Mouse (Mus musculus) 3T3-L1 (cell line): ENCODE data around the gene Eef1b2.

Experiments used
- DNase-seq: peaks from one replicate; pipeline ENCODE4 v3.0.0-alpha.2; 2015; ENCODE audit warnings: low read depth, low spot score

The Eef1b2 gene

DNA sequence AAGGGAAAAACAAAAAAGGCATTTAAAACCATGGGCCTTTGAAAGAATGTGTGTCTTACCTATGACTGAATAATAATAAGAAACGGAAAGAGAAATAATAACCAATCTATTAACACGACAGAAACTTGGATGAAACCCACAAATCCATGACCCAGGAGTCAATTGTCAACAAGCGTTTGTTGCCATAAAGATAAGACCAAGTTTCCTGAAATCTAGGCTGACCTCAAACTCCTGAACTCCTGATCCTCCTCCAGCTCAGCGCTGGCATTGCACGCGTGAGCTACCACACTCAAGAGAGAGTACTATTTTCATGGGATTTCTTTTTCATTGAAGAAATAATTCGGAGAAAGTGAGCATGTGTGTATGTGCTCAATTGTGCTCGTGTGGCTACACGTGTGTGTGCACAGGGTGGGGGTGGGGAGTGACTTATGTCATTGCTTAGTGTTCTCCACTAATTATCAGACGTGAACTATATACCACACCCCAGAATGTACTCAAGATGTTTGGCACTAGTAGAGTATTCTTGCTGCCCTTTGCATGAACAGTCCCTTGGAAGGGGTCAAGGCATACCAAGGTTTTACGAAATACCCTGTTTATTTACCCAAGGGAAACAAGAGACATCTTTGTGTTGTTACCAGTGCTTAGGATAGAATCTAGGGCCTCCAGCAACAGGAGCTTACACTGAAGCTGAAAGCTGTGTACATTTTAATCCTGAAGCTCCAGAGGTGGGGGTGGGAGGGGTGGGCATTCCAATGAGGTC, 15.9 kb downstream of the Eef1b2 start:
- DNase-seq = peak; percentile 20

DNA sequence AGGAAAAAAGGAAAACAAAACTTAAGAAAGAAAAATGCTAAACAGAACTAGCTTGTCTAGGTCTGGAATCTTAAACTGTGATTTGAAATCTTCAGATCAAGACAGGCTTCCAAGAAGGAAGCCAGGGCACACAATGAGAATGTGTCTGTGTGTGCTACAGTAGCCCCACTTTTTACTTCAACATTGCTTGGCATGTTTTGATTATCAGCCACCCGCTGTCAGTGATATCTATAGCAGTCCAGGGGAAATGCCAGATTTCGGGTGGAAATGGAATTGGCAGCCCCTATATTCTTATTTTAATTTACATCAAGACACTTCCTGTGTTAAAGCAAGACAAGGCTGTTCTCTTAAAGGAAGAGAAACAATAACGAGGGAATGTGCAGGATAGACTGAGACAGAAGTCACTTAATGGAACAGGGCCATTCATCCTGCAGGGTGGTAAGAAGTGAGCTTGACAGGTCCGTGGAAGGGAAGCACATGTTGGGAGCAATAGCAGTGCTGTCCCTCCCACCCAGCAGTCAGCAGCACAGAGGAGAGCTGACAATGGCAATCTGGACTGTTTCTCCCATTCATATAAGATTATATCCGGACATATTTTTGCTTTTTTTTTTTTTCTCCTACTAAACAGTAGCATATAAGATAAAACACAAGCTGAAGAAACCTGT, 19.4 kb downstream of the Eef1b2 start:
- DNase-seq = no peak

DNA sequence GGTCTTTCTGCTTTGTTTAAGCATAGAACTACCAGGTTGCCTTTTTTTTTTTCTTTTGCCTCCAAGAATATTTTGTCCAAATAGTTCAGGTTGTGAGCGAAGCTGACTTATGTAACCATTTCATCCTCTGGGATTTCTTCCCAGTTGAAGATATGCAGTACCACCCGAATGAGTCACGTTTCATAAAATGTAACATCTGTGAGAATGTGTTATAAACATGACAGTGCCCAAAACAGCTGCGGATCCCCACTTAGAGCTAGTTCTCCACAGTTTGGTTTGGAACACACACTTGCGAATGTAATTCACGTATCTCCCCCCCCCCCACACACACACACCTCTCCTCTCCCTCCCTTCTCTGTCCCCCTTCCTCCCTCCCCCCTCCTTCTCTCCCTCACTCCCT, 22.8 kb downstream of the Eef1b2 start:
- DNase-seq = peak; percentile 74

- no peak for DNase-seq
Measured at GRCm38 (mm10) chr1:63200322-63200721, 23.7 kb downstream of the Eef1b2 start.

- DNase-seq = peak; percentile 19
Measured at GRCm38 (mm10) chr1:63201672-63202071, 25.0 kb downstream of the Eef1b2 start.

DNA sequence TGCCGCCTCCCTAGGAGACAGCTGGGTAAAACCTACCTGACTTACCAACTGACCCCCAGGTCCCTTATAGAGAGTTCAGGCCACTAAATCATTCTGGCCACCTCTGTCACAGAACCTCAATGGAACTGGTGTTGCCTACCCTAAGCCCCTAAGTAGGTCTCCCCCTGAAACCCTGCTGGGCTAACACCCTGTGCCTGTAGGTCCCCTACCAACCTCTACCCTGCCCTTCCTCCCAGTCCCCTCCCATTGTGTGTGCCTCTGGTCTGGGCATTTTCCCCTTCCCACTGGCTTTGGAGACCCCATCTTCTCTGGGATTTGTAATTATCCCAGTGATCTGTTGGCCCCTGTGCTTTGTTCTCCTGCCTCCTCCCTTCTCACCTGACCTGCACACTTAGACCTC, 26.8 kb downstream of the Eef1b2 start:
- DNase-seq = no peak

DNA sequence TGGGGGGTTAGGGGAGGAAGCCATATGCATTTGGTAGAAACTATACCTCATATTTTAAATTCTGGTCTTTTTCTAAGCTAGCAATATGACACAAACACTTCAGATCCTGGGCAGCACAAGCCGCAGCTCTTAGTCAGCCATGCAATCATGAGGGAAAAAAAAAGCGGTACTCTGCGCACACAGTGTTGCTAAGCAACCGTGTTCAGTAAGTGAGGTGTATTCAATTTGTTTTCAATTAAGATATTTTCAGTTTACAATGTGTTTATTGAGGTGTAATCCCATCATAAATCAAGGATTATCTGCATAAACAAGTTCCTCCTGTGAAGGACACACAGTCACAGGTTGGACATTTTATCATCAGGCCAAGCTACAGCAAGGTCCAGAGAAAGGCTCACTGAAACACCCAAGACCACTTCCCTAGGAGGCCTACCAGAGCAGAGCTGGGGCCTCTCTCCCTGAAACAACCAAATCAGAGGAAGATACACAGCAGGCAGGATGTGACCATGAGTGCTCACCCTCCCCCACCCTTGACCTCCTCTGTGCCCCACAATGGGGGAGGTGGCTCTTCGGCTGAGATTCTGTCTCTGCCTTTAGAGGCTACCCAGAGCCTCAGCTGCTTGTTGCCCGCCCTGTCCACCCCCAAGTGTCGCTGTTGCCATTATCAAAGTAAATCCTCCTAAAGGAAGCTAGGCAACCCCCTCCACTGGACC, 27.5 kb downstream of the Eef1b2 start:
- no peak for DNase-seq

DNA sequence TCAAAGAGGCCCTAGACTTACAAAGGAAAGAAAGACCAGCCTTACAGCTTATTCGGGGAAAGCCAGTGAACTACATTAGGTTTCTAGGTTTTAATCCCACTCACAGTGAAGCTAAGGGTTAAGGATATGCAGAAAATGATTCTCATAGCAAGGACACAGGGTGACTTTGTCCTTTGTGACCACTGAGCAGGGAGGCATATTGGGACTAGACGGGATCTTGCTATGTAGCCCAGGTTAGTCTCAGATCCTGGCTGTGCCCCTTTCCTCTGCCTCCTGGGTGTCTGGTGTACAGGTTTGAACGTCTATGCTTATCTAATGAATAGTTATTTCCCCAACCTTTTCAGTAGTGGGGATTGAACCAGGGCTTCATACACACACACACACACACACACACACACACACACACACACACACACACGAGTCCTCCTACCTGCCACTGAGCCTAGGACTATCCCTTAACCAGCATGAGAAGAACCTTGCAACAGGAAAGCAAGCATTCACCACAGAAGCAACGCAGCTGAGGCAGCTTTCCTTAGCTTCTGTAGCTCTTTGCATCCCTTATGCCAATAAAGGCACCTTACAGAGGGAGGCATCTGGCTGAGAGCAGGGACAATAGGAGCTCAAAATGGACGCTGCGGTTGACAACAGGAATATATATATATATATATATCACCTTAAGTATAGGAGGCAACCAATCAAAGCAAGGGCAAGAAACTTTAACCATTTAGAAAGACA, 28.2 kb downstream of the Eef1b2 start:
- no peak for DNase-seq

- no peak for DNase-seq
Measured at GRCm38 (mm10) chr1:63207607-63208006, 31.0 kb downstream of the Eef1b2 start.

DNA sequence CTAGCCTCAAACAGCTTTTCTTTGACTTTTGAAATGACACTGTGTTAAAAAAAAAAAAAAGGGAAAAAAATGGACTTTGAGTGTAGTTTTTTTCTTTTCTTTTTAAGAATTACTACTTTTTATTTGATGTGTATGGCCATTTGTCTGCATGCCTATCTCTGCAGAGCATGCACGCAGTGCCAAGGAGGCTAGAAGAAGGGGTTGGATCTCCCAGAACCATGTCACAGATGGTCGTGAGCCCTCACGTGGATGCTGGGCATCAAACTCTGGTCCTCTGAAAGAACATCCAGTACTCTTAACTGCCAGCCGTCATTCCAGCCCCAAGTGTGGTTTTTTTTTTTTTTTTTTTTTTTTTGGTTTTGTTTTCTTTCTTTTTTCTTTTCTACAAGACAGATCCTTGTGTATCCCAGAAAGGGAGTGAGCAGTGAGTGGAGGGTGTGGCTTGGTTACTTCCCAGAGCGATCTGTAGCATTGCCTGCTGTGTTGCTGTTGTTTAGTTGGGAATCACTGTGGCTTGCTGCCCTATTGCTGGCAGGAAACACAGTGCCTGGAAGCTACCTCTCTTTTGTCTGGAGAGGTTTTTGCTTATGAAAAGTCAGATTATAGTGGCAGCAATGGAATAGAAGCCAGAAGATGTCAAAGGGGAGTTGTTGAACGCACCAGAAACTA, 33.4 kb downstream of the Eef1b2 start:
- DNase-seq = no peak

- no peak for DNase-seq
Measured at GRCm38 (mm10) chr1:63213478-63214270, 37.0 kb downstream of the Eef1b2 start.

DNA sequence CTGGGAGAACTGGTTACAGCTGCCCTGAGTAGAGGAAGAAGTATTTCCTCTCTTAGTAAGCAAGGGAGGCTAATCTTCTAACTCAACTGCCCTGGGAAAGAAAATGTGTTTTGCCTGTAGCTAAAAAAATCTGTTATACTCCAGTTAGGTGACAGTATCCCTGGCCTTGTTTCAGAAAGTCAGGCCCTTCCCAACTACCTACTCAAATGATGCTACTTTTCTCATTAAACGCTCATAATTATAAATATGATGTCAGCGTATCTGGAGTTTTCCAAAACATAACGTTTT, 37.6 kb downstream of the Eef1b2 start, which contains the start of gene Gpr1:
Gene Gpr1, minus strand, starts transcription at position 273 of the 288 bp plus-strand sequence.
- no peak for DNase-seq

DNA sequence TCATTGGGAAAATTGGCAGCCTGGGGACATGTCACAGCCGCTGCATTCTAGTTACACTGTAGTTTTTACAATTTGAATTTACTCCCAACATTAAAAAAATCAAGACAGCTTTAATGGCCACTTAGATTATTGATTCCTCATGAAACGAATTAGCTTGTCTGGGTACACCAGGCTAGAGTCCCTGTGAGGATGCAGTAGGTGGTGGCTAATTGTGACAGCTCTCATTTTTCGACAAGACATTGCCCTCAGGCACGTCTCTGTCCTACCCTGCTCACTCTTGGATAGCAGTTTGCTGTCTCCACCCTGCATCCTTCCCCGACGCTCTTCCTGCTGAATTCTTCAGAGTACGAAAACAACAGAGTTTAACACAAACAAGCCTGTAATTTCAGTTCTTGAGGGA, 38.0 kb downstream of the Eef1b2 start:
- no peak for DNase-seq

DNA sequence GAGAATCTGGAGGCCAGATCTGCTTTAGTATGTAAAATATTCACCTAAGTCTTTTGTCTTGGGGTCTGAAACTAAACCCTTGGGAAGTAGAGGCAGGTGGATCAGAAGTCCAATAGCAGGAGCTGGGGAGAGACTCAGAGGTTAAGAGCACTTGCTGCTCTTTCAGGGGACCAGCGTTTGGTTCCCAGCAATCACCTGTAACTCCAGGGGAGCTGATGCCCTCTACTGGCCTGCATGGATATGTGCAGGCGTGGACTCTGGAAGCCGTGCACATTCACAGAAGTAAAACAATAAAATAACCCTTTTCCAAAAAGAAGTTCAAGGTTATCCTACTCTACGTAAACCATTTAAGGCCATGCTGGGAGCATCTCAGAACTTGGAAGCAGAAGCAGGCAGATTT, 42.7 kb downstream of the Eef1b2 start:
- no peak for DNase-seq

GRCm38 (mm10) chr1:63225009-63225408, 48.4 kb downstream of the Eef1b2 start:
- no peak for DNase-seq

GRCm38 (mm10) chr1:63225890-63226289, 49.3 kb downstream of the Eef1b2 start:
- DNase-seq = no peak

- no peak for DNase-seq
Measured at GRCm38 (mm10) chr1:63227241-63227640, 50.6 kb downstream of the Eef1b2 start.
